Mouse (Mus musculus): ENCODE data around the gene Rrp9. TPM values are rescaled to one million over a fixed set of nuclear protein-coding genes. Genes with fewer than 3 reads are reported as not detected.
A peak's percentile ranks its signal among the peaks of the same experiment; 100 is the strongest.

Gene Rrp9
- total and polyA plus RNA-seq, 2 experiments from 2014 or later, result 21.0 to 54.6 TPM

DNA sequence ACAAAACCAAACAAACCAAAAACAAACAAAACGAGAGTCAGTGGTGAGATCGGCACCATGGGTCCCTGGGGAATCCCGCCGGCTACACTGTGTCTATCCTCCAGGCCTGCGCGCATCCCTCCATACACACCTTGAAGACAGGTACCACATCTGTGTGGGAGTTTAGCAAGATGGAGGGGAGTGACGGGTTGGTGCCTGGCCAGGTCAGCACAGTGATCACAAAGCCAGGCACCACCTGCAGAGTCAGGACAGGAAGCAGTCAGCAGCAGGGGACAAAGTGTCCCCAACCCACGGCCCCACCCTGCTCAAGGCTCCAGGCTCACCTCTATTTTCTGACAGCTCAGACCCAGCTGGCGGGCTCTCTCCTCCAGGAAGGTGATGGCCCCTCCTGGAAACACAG, 39.2 kb upstream of the Rrp9 start:
- 85% methylated on average over 9 of the region's 9 CpGs for whole genome bisulfite sequencing
- TF ChIP-seq EP300 (IDR thresholded peaks at IDR 0.05; ENCODE audit: low read depth), result no peak
- TF ChIP-seq CTCF (IDR thresholded peaks at IDR 0.05; ENCODE audit: low read depth), result no peak
- Histone ChIP-seq H3K9ac (replicated peaks; ENCODE audit: low read depth, low read length) (no peak overlapping the region), H3K36me3 (replicated peaks; ENCODE audit: control insufficient read depth, insufficient read depth, low read length) (peaks cover 38% of the 10 kb centered on the region), H3K27me3 (ENCODE audit: control insufficient read depth, insufficient read depth, low read length) (no peaks in the 10 kb centered on the region), H3K27ac (ENCODE audit: low read depth) (no peak overlapping the region), H3K9me3 (replicated peaks; ENCODE audit: control insufficient read depth, low read length) (no peaks in the 10 kb centered on the region), H3K4me3 (ENCODE audit: low read depth, low read length) (no peak overlapping the region), H3K4me1 (ENCODE audit: control insufficient read depth, insufficient read depth) (peaks cover 7% of the 10 kb centered on the region), H3K4me2 (ENCODE audit: low read depth, low read length) (no peak overlapping the region)
- DNase-seq (ENCODE audit: low spot score), result no peak
- no peak for ATAC-seq (ENCODE audit: insufficient read depth, low read depth)

DNA sequence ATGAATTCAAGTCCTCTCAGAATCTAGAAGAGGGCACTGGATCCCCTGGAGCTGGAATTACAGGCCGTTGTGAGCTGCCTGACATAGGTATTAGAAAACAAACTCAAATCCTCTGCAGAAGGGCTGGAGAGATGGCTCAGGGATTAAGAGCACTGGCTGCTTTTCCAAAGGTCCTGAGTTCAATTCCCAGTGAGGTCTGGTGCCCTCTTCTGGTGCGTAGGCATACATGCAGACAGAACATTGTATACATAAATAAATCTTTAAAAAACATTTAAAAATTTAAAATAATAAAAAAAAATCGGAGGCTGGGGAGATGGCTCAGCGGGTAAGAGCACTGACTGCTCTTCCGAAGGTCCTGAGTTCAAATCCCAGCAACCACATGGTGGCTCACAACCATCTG, 33.1 kb upstream of the Rrp9 start:
- Histone ChIP-seq H3K4me2 (ENCODE audit: low read depth, low read length) (no peak overlapping the region), H3K9me3 (replicated peaks; ENCODE audit: control insufficient read depth, low read length) (no peaks in the 10 kb centered on the region), H3K36me3 (replicated peaks; ENCODE audit: control insufficient read depth, insufficient read depth, low read length) (0 out of 2 replicates have a peak, but pooled peaks cover 3% of the 10 kb centered on the region), H3K27ac (ENCODE audit: low read depth) (no peak overlapping the region), H3K4me1 (ENCODE audit: control insufficient read depth, insufficient read depth) (peaks cover 2% of the 10 kb centered on the region), H3K4me3 (ENCODE audit: low read depth, low read length) (no peak overlapping the region), H3K27me3 (ENCODE audit: control insufficient read depth, insufficient read depth, low read length) (no peaks in the 10 kb centered on the region), H3K9ac (replicated peaks; ENCODE audit: low read depth, low read length) (no peak overlapping the region)
- 72% methylated on average over 5 of the region's 5 CpGs for WGBS
- DNase-seq (ENCODE audit: low spot score), result no peak
- no peak for ATAC-seq (ENCODE audit: insufficient read depth, low read depth)
- TF ChIP-seq CTCF (IDR thresholded peaks at IDR 0.05; ENCODE audit: low read depth) (peak; percentile 29), EP300 (IDR thresholded peaks at IDR 0.05; ENCODE audit: low read depth) (no peak)

DNA sequence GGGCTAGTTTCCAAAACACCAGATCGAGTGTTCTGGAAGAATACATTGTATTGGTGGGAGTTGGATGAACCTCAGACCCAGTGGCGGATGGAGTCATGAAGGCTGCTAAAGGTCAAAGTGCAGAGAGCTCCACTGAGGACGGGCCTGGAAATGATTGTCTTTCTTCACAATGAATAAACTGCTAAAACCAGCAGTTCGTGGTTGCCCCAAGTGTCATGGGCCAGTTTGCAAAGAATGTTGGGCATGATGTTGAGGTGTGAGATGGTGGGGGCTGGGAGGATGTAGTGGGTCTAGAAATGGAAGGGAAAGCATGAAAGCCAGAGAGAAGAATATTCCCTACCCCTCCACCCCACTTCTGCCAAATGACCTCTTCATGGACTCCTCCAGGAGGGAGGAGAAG, 30.9 kb upstream of the Rrp9 start:
- Histone ChIP-seq H3K27ac (ENCODE audit: low read depth) (no peak overlapping the region), H3K4me2 (ENCODE audit: low read depth, low read length) (no peak overlapping the region), H3K36me3 (replicated peaks; ENCODE audit: control insufficient read depth, insufficient read depth, low read length) (0 out of 2 replicates have a peak, but pooled peaks cover 3% of the 10 kb centered on the region), H3K27me3 (ENCODE audit: control insufficient read depth, insufficient read depth, low read length) (no peaks in the 10 kb centered on the region), H3K4me1 (ENCODE audit: control insufficient read depth, insufficient read depth) (peaks cover 13% of the 10 kb centered on the region), H3K9ac (replicated peaks; ENCODE audit: low read depth, low read length) (no peak overlapping the region), H3K9me3 (replicated peaks; ENCODE audit: control insufficient read depth, low read length) (no peaks in the 10 kb centered on the region), H3K4me3 (ENCODE audit: low read depth, low read length) (no peak overlapping the region)
- no peak for TF ChIP-seq CTCF (IDR thresholded peaks at IDR 0.05; ENCODE audit: low read depth)
- TF ChIP-seq EP300 (IDR thresholded peaks at IDR 0.05; ENCODE audit: low read depth), result no peak
- ATAC-seq (ENCODE audit: insufficient read depth, low read depth), result no peak
- no peak for DNase-seq (ENCODE audit: low spot score)
- WGBS, result 72% methylated on average over 4 of the region's 4 CpGs

DNA sequence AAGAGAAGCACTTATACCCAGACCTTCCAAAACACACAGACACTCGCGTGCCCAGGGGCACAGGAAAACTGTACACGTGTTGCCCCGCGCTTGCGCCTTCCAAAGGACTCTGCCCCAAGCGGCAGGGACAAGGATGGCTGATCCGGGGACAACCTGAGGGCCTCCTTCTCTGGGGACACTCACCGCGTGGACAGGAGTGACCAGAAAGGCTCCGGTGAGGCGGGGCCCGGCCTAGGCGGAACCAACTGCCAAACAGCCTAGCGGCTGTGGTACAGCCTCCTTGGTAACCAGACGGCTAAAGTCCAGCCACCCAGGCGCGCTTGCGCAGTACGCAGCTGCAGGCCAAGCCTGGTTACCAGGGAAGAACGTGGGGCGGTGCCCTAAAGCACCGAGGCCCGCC, 28.4 kb upstream of the Rrp9 start, which contains the start of the genes Abhd14b and Abhd14a:
Gene Abhd14b (plus strand): TSS at position 112 of the 400 bp plus-strand sequence.
Gene Abhd14a (minus strand): TSS at position 331 of the 400 bp plus-strand sequence.
- no peaks in the 10 kb centered on the region for H3K9me3 ChIP-seq (replicated peaks; ENCODE audit: control insufficient read depth, low read length)
- peak; percentile 89 for ATAC-seq (ENCODE audit: insufficient read depth, low read depth)
- peak within 1 kb of the TSS; percentile 84 for H3K27ac ChIP-seq (ENCODE audit: low read depth)
- no peaks in the 10 kb centered on the region for H3K36me3 ChIP-seq (replicated peaks; ENCODE audit: control insufficient read depth, insufficient read depth, low read length)
- H3K9ac ChIP-seq (replicated peaks; ENCODE audit: low read depth, low read length), result peak within 1 kb of the TSS; percentile 61
- peak within 1 kb of the TSS; percentile 60 for H3K4me3 ChIP-seq (ENCODE audit: low read depth, low read length)
- no peaks in the 10 kb centered on the region for H3K27me3 ChIP-seq (ENCODE audit: control insufficient read depth, insufficient read depth, low read length)
- peaks cover 26% of the 10 kb centered on the region for H3K4me1 ChIP-seq (ENCODE audit: control insufficient read depth, insufficient read depth)
- peak within 1 kb of the TSS; percentile 92 for H3K4me2 ChIP-seq (ENCODE audit: low read depth, low read length)
- no peak for TF ChIP-seq EP300 (IDR thresholded peaks at IDR 0.05; ENCODE audit: low read depth)
- TF ChIP-seq CTCF (IDR thresholded peaks at IDR 0.05; ENCODE audit: low read depth), result peak; percentile 63
- under 1% methylated on average over 24 of the region's 24 CpGs for WGBS
- peak; percentile 89 for DNase-seq (ENCODE audit: low spot score)

DNA sequence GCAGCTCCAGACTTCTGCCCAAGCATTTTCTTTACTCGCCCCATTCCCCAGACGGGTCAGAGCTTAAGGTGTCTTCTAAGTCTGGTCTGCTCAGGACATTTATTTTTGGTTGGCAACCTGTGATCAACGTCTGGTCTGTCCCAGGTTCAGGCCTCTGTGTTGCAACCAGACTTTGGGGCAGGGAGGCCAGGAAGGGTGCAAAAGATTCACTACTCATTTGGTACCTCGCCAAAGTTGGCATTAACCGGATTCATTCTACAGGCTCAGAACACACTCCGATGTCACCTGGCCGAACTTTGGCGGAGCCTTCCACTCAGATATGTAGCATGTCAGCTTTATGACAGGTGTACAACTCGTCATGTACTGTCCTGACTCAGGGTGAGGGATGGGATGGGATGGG, 27.8 kb upstream of the Rrp9 start:
- Histone ChIP-seq H3K4me3 (ENCODE audit: low read depth, low read length) (peak overlapping the region; percentile 60), H3K27ac (ENCODE audit: low read depth) (peak overlapping the region; percentile 84), H3K9ac (replicated peaks; ENCODE audit: low read depth, low read length) (peak overlapping the region; percentile 61; the same call in 1 of the 2 replicates), H3K36me3 (replicated peaks; ENCODE audit: control insufficient read depth, insufficient read depth, low read length) (no peaks in the 10 kb centered on the region), H3K9me3 (replicated peaks; ENCODE audit: control insufficient read depth, low read length) (no peaks in the 10 kb centered on the region), H3K27me3 (ENCODE audit: control insufficient read depth, insufficient read depth, low read length) (no peaks in the 10 kb centered on the region), H3K4me1 (ENCODE audit: control insufficient read depth, insufficient read depth) (peaks cover 31% of the 10 kb centered on the region), H3K4me2 (ENCODE audit: low read depth, low read length) (peak overlapping the region; percentile 92)
- ATAC-seq (ENCODE audit: insufficient read depth, low read depth) (no peak), DNase-seq (ENCODE audit: low spot score) (no peak)
- WGBS, result 31% methylated on average over 9 of the region's 9 CpGs
- TF ChIP-seq CTCF (IDR thresholded peaks at IDR 0.05; ENCODE audit: low read depth) (no peak), EP300 (IDR thresholded peaks at IDR 0.05; ENCODE audit: low read depth) (no peak)

DNA sequence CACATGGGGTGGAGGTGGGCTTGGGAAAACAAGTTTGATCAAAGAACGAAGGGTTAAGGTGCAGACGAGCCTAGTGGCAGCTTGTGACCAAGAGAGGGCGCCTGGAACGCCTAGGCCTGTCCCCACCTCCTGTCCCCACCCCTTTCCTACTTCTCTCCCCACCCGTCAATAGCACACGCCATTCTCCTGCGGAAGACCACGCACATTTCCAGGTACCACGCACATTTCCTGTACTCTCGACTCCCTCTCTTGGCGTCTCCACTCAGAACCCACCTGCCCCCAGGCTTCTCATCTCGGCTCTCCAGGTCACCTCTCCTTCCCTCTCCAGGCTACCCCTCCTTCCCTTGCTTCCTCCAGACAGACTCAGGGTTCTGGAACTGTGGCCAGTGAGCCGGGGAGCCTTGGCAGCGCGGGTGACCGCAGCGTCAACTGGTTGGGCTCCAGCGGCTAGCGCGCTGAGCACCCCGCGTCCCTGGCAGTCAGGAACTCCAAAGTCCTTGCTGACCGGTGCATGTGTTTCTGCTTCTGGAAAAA, 27.2 kb upstream of the Rrp9 start:
- Histone ChIP-seq H3K27ac (ENCODE audit: low read depth) (peak overlapping the region; percentile 84), H3K9ac (replicated peaks; ENCODE audit: low read depth, low read length) (peak overlapping the region; percentile 61), H3K36me3 (replicated peaks; ENCODE audit: control insufficient read depth, insufficient read depth, low read length) (no peaks in the 10 kb centered on the region), H3K4me1 (ENCODE audit: control insufficient read depth, insufficient read depth) (peaks cover 35% of the 10 kb centered on the region), H3K4me3 (ENCODE audit: low read depth, low read length) (peak overlapping the region; percentile 60), H3K9me3 (replicated peaks; ENCODE audit: control insufficient read depth, low read length) (no peaks in the 10 kb centered on the region), H3K27me3 (ENCODE audit: control insufficient read depth, insufficient read depth, low read length) (no peaks in the 10 kb centered on the region), H3K4me2 (ENCODE audit: low read depth, low read length) (peak overlapping the region; percentile 92)
- DNase-seq (ENCODE audit: low spot score), result peak; percentile 94
- under 1% methylated on average over 23 of the region's 23 CpGs for WGBS
- TF ChIP-seq CTCF (IDR thresholded peaks at IDR 0.05; ENCODE audit: low read depth) (peak; percentile 53), EP300 (IDR thresholded peaks at IDR 0.05; ENCODE audit: low read depth) (no peak)
- peak; percentile 62 for ATAC-seq (ENCODE audit: insufficient read depth, low read depth)

Data from heart, postnatal 0 days (tissue).